Mouse (Mus musculus) stomach, embryonic 16.5 days (tissue): ENCODE measurements at regions not wholly inside any gene's neighbourhood (a gene's known extent, or its start where the extent isn't known, plus 50 kb on each side); places are given as distances from the start of the nearest gene placed in this dataset.

Source experiments
- ATAC-seq: fragments of 200-750 bp; cut with Nextera tagmentation; 2 replicates; pipeline ENCODE4 v1.8.0; 2017; ENCODE audit warnings: moderate number of reproducible peaks, moderate TSS enrichment; ENCODE audit not compliant: insufficient read depth, low FRiP score
- H3K27ac ChIP-seq: fragments of 300-500 bp; sonication (generic); 2 replicates; pipeline ENCODE4 v1.5.1; 2014; ENCODE audit warnings: low read length
- H3K27me3 ChIP-seq: fragments of 300-500 bp; sonication (generic); 2 replicates; pipeline ENCODE4 v1.6.1; 2014; ENCODE audit warnings: low read length, control low read depth, mixed read lengths; ENCODE audit not compliant: control insufficient read depth, insufficient read depth
- H3K36me3 ChIP-seq: fragments of 300-500 bp; sonication (generic); 2 replicates; pipeline ENCODE4 v1.6.1; 2014; ENCODE audit warnings: low read length; ENCODE audit not compliant: control insufficient read depth, insufficient read depth
- H3K4me1 ChIP-seq: fragments of 300-500 bp; sonication (generic); 2 replicates; pipeline ENCODE4 v1.6.1; 2014; ENCODE audit warnings: low read length, control low read depth, mixed read lengths; ENCODE audit not compliant: control insufficient read depth, insufficient read depth
- H3K4me2 ChIP-seq: fragments of 300-500 bp; sonication (generic); 2 replicates; pipeline ENCODE4 v1.6.1; 2014; ENCODE audit warnings: low read depth, low read length, mixed read lengths
- H3K4me3 ChIP-seq: fragments of 300-500 bp; sonication (generic); replicated peaks from 2 replicates; pipeline ENCODE4 v1.5.1; 2014; ENCODE audit warnings: mild to moderate bottlenecking, low read length
- H3K9ac ChIP-seq: fragments of 300-500 bp; sonication (generic); 2 replicates; pipeline ENCODE4 v1.6.1; 2014; ENCODE audit warnings: low read length
- H3K9me3 ChIP-seq: fragments of 300-500 bp; sonication (generic); replicated peaks from 2 replicates; pipeline ENCODE4 v1.6.1; 2016; ENCODE audit warnings: low read length, control low read depth; ENCODE audit not compliant: control insufficient read depth
- WGBS: fragments of 180-500 bp; shearing (Covaris S2); extraction: QIAGEN DNeasy Blood & Tissue Kit; methylation state at CpG from one replicate; pipeline ENCODE4 v1.1.7; 2014; 5-methylcytosine and 5-hydroxymethylcytosine counted together

- Histone ChIP-seq H3K4me1 (no peaks in the 10 kb centered on the region), H3K9ac (no peak overlapping the region), H3K4me2 (no peak overlapping the region), H3K27me3 (no peaks in the 10 kb centered on the region), H3K9me3 (no peaks in the 10 kb centered on the region), H3K36me3 (no peaks in the 10 kb centered on the region), H3K4me3 (no peak overlapping the region), H3K27ac (no peak overlapping the region)
- 61% methylated on average over 7 of the region's 7 CpGs for WGBS
- no peak for ATAC-seq
Measured at GRCm38 (mm10) chr14:14544236-14544635, 143.1 kb downstream of the Olfr721-ps1 start.

DNA sequence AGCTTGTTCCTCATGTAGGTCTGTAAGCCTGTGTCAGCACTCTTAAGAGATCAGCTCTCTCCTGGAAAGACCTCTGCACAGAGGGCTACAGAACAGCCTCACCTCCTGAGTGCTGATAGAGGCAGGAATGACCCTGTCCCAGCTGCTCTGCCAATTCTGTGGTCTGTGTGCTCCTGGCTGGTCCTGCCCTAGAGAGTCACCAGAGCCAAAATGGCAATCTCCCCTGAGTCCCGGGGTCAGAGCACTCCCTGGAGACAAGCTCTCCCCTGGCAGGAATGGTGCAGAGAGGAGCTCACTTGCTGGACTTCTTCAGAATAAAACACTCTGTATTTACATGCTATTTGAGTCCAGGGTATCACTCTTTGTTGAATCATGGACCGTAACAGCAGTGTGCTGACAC, 149.9 kb upstream of the Slc4a7 start:
- WGBS, result 69% methylated on average over 2 of the region's 2 CpGs
- no peaks in the 10 kb centered on the region for H3K9me3 ChIP-seq
- no peaks in the 10 kb centered on the region for H3K27me3 ChIP-seq
- no peaks in the 10 kb centered on the region for H3K36me3 ChIP-seq
- H3K4me3 ChIP-seq, result no peak overlapping the region
- no peak overlapping the region for H3K4me2 ChIP-seq
- ATAC-seq, result no peak
- H3K27ac ChIP-seq, result no peak overlapping the region
- H3K4me1 ChIP-seq, result no peaks in the 10 kb centered on the region
- no peak overlapping the region for H3K9ac ChIP-seq

GRCm38 (mm10) chr14:14574851-14575250, 127.2 kb upstream of the Slc4a7 start:
- Histone ChIP-seq H3K4me1 (no peaks in the 10 kb centered on the region), H3K4me3 (no peak overlapping the region), H3K9ac (no peak overlapping the region), H3K4me2 (no peak overlapping the region), H3K36me3 (no peaks in the 10 kb centered on the region), H3K27ac (no peak overlapping the region), H3K27me3 (no peaks in the 10 kb centered on the region), H3K9me3 (no peaks in the 10 kb centered on the region)
- WGBS, result 59% methylated on average over 4 of the region's 4 CpGs
- no peak for ATAC-seq

- H3K27ac ChIP-seq, result no peak overlapping the region
- no peak overlapping the region for H3K4me2 ChIP-seq
- no peak for ATAC-seq
- no peaks in the 10 kb centered on the region for H3K27me3 ChIP-seq
- no peak overlapping the region for H3K4me3 ChIP-seq
- no peaks in the 10 kb centered on the region for H3K4me1 ChIP-seq
- no peaks in the 10 kb centered on the region for H3K36me3 ChIP-seq
- no peaks in the 10 kb centered on the region for H3K9me3 ChIP-seq
- whole genome bisulfite sequencing, result 48% methylated on average over 2 of the region's 2 CpGs
- no peak overlapping the region for H3K9ac ChIP-seq
Measured at GRCm38 (mm10) chr14:14591939-14592338, 110.1 kb upstream of the Slc4a7 start.

- ATAC-seq, result no peak
- no peaks in the 10 kb centered on the region for H3K36me3 ChIP-seq
- WGBS, result 82% methylated on average over 6 of the region's 6 CpGs
Measured at GRCm38 (mm10) chr14:14594753-14595152, 107.3 kb upstream of the Slc4a7 start.

DNA sequence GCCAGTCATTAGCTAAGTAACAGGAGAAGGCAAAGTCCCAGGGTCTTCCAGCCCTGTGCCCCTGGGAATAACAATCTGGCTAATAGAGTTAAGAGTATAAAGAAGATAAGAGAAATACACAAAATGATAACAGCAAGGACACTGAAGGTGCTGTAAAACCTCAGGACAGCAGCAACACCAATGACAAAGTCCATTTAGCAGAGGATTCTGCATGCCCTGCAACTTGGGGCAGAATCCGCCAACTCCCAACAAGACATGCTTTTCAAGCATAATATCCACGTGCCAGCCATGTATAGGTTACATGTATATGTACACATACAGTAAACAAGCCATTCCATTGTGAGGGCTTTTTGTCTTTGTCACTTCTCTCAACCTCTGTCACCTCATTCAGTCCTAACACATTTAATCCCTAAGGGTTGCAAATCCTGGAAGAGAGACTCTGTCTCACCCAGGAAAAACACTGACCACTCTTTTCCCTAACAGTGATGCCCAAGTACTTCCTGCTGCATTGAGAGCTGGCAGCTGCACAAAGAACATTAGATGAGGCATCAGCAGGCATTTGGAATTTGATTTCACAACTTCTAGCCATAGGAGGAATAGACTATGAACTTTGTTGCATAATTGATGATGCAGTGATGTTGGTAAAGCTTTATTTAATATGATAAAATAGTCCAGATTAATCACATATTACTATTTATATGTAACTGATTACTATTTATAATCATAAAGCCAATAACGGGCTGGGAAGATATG, 105.8 kb upstream of the Slc4a7 start:
- H3K9ac ChIP-seq, result no peak overlapping the region
- ATAC-seq, result no peak
- no peak overlapping the region for H3K4me2 ChIP-seq
- no peaks in the 10 kb centered on the region for H3K36me3 ChIP-seq
- H3K9me3 ChIP-seq, result no peaks in the 10 kb centered on the region
- no peaks in the 10 kb centered on the region for H3K27me3 ChIP-seq
- WGBS, result 76% methylated on average over 3 of the region's 3 CpGs
- H3K4me3 ChIP-seq, result no peak overlapping the region
- no peaks in the 10 kb centered on the region for H3K4me1 ChIP-seq
- H3K27ac ChIP-seq, result no peak overlapping the region

More at GRCm38 (mm10) chr14:14594753-14595152, 107.3 kb upstream of the Slc4a7 start:
- no peaks in the 10 kb centered on the region for H3K9me3 ChIP-seq
- H3K27me3 ChIP-seq, result no peaks in the 10 kb centered on the region
- H3K4me1 ChIP-seq, result no peaks in the 10 kb centered on the region
- no peak overlapping the region for H3K4me2 ChIP-seq
- no peak overlapping the region for H3K27ac ChIP-seq
- H3K9ac ChIP-seq, result no peak overlapping the region
- no peak overlapping the region for H3K4me3 ChIP-seq

- no peak overlapping the region for H3K4me2 ChIP-seq
- H3K27ac ChIP-seq, result no peak overlapping the region
- no peaks in the 10 kb centered on the region for H3K4me1 ChIP-seq
- no peak; the same call in 1 of the 2 replicates for ATAC-seq
- WGBS, result 61% methylated on average over 2 of the region's 2 CpGs
- H3K9ac ChIP-seq, result no peak overlapping the region
- no peak overlapping the region for H3K4me3 ChIP-seq
- H3K36me3 ChIP-seq, result no peaks in the 10 kb centered on the region
- no peaks in the 10 kb centered on the region for H3K9me3 ChIP-seq
- H3K27me3 ChIP-seq, result no peaks in the 10 kb centered on the region
Measured at GRCm38 (mm10) chr14:14599586-14599985, 102.5 kb upstream of the Slc4a7 start.

DNA sequence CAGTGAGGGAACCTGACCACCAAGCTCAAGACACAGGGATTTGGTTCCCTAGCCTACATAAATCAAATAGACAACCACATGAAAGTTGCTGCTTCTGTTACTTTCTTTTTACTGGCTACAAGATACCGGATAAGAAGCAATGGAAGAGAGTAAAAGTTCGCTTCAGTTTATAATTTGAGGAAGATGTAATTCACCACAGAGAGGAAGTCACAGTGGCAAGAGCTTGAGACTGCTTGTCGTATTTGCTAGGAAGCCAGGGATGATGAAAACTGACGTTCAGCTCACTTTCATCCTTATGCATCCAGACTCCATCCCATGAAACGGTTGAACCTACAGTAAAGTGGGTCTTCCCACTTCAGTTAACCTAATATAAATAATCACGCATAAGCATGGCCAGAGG, 102.1 kb upstream of the Slc4a7 start:
- Histone ChIP-seq H3K4me3 (no peak overlapping the region), H3K27me3 (no peaks in the 10 kb centered on the region), H3K4me2 (no peak overlapping the region), H3K9me3 (no peaks in the 10 kb centered on the region), H3K27ac (no peak overlapping the region), H3K9ac (no peak overlapping the region), H3K36me3 (no peaks in the 10 kb centered on the region), H3K4me1 (no peaks in the 10 kb centered on the region)
- 66% methylated on average over 6 of the region's 6 CpGs for WGBS
- ATAC-seq, result no peak

GRCm38 (mm10) chr14:14603439-14603838, 98.6 kb upstream of the Slc4a7 start:
- 69% methylated on average over 1 of the region's 1 CpGs for WGBS
- no peak overlapping the region for H3K27ac ChIP-seq

More at GRCm38 (mm10) chr14:14603439-14603838, 98.6 kb upstream of the Slc4a7 start:
- H3K4me2 ChIP-seq, result no peak overlapping the region
- H3K4me1 ChIP-seq, result no peaks in the 10 kb centered on the region
- H3K36me3 ChIP-seq, result no peaks in the 10 kb centered on the region
- ATAC-seq, result no peak
- no peaks in the 10 kb centered on the region for H3K27me3 ChIP-seq
- no peak overlapping the region for H3K9ac ChIP-seq
- H3K9me3 ChIP-seq, result no peaks in the 10 kb centered on the region
- H3K4me3 ChIP-seq, result no peak overlapping the region
